Mouse (Mus musculus) colon, adult 2 months (tissue): Measurements from ENCODE around the gene Gm20821. TPM values are rescaled to one million over a fixed set of nuclear protein-coding genes. Genes with fewer than 3 reads are reported as not detected.

Experiments used
- polyA plus RNA-seq: library from polyadenylated mRNA; depleted of rRNA; stranded (reverse); fragments of >200 nt; gene quantifications from 2 replicates; pipeline ENCODE4 v1.2.3, GENCODE M21; 2012; rRNA removed

Gm20821 gene
- not detected in 2 replicates for polyA plus RNA-seq

GRCm38 (mm10) chrY:9781504-9781903, at the start of gene Gm20821:
TSS of gene Gm20821 (plus strand) at chrY:9781804.

